Mouse (Mus musculus) naive thymus-derived CD4-positive, alpha-beta T cell, adult 2 months (primary cell): ENCODE results near the gene Cdk9.

Experiments used
- DNase-seq: peaks from one replicate; pipeline ENCODE4 v3.0.0-alpha.2; 2011; ENCODE audit warnings: low read depth

The Cdk9 gene

GRCm38 (mm10) chr2:32712934-32713817 lies at the start of gene Cdk9:
Cdk9 (minus strand) TSS chr2:32713076.
- DNase-seq: peak; percentile 97

GRCm38 (mm10) chr2:32761859-32762258 lies 49.0 kb upstream of the Cdk9 start:
- DNase-seq: no peak

GRCm38 (mm10) chr2:32761361-32761760 lies 48.5 kb upstream of the Cdk9 start:
- DNase-seq: no peak

GRCm38 (mm10) chr2:32759001-32759400 lies 46.1 kb upstream of the Cdk9 start:
- no peak for DNase-seq

DNA sequence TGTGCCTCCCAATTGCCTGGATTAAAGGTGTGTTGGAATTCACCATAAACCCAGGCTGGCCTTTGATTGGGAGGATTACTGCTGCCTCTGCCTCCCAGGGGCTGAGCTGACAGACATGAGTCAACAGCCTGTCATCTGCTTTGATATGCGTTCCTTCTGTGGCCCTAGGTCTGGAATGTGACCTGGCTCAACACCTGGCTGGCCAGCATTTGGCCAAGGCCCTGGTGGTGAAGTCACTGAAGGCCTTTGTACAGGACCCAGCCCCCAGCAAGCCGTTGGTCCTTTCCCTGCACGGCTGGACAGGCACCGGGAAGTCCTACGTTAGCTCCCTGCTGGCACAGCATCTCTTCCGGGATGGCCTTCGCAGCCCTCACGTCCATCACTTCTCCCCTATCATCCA lies 45.6 kb upstream of the Cdk9 start:
- DNase-seq: no peak

- peak; percentile 98 for DNase-seq
Measured at GRCm38 (mm10) chr2:32757056-32757845, 44.4 kb upstream of the Cdk9 start, which contains the start of gene Tor2a. Tor2a (plus strand) TSS chr2:32757234.

DNA sequence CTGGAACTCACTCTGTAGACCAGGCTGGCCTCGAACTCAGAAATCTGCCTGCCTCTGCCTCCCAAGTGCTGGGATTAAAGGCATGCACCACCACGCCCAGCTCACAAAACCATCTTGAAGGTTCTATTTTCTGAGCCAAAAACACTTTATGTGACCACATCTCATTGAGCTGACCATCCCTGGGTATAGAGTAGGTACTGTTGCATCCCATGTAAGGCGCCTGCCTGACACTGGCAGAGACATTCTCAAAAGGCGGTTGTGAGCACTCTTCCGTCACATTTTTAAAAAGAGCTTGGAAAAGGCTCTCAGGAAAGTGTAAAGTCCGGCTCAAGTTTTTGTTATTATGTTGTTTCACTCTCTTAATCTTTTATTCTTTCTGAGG lies 43.8 kb upstream of the Cdk9 start:
- DNase-seq: no peak

DNA sequence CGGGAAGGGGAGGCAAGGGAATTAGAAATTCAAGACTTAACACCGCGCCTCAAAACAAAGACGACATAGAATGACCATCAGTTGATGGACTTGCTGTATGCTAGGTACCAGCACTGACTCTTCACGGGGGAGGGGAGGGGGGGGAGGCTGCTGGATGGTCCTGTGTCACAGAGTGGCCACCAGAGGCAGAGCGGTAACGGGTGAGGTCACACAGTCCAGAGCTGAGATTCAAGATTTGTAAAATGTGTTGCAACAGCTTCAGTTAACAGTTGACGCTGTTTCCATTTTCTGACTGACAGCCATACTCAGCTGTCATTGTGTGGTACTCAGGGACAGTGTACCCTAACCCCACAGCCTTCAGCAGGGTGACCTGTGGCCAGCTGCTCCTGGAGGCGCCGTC lies 39.3 kb upstream of the Cdk9 start:
- no peak for DNase-seq

DNA sequence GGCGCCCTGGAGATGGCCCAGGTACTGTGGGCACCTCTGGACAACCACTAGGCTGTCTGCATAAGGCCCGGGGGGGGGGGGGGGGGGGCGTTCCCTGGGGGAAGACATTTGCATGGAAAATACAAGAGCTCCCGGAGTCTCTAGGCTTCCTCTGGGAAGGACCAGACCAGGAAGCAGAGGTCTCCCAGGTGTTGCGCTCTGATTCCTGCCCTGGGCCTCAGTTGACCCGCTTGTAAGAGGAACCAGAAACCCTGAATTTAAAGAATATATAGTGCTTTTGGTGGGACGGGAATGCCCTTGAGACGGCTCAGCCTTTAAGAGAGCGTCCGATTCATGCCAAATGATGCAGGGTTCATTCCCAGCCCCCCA lies 38.8 kb upstream of the Cdk9 start:
- no peak for DNase-seq

- DNase-seq: no peak
Measured at GRCm38 (mm10) chr2:32750887-32751664, 38.2 kb upstream of the Cdk9 start.

DNA sequence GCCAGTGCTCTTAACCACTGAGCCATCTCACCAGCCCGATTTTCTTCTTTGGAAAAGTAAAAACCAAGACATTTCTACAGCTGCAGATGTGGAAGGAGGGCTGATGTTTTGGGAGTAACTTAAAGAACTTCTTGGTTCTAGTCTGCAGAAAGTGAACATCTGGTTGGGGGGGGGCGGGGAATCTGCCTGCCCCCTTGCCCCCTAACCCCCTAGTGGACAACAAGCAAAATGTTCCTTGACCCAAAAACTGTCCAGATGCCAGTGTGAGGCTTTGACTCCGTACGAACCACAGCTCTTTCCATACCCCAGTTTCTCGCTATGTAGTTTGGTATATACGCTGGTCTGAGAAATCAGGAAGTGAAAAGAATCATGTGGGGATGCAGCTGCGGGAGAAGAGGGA lies 37.3 kb upstream of the Cdk9 start:
- DNase-seq: no peak

DNA sequence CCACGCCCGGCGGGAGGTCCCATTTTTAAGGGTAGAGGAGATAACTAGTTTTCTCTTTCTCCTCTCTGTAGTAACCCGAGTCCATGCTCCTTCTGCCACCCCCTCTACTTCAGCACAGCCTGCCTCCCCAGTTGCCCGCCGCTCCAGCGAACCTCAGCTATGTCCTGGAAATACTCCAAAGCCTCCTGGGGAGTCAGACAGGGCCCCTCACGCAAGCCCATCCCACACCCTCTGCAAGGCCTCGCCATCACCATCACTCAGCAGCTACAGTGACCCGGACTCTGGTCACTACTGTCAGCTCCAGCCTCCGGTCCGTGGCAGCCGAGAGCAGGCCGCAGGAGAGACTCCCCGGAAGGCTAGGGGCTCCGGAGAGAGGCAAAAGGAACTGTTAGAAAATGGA lies 36.2 kb upstream of the Cdk9 start:
- DNase-seq: no peak

GRCm38 (mm10) chr2:32744272-32744982 lies 31.6 kb upstream of the Cdk9 start:
- DNase-seq: no peak

DNA sequence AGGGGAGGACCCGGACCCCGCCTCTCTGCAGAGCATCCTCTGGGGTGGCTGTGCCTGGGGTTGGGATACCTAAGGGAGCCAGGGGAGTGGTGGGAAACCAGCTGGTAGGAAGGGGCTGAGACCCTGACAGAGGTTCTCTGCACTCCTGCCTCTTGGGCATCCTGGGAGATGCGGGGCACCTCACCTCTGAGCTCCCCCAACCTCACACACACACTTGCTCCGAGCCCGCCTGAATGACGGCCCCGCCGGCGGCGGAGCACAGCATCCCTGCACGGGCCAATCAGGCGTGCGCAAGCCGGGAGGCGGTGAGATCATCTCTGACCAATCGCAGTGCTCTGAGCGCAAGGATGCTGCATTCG lies 29.3 kb upstream of the Cdk9 start:
- DNase-seq: no peak

DNA sequence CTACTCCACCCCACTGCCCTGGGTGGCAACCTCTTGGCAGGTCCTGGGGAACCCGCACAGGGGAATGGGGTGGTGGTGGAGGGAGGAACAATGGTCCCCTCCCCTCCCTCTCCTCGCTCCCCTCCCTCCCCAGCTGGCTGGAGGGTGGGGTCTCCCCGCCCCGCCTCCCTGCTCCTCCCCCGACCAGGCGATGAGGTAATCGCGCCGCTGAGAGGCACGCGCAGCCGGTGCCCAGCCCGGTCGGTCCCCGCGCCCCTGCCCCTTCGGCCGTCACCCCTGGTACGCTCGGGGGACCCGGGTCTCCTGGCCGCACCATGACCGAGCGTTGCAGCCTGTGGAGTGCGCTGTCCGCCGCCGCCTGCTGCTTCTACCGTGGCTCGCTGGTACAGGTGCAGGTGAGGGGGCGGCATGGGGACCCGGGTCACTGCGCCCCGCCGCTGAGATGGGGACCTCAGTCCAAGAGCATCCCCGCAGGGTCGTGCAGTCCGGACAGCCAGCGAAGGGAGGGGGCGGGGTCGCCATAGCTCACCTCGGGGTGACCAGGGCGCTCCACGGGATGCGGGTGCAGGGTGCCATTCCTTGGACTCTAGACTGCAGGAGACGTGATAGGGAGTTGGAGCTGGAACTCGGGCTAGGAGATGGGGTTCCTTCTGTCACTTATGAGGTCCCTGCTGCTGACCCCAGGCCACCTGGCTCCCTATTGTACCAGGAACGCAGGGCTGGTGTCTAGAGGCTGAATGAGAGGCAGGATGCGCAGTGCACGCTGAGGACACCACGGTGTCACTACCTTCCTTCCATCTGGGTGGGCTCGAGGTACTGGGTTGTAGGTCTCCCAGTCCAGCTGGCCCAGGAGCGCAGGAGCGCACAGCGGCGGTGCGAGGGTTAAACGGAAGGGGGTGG lies 28.6 kb upstream of the Cdk9 start:
- no peak for DNase-seq

DNA sequence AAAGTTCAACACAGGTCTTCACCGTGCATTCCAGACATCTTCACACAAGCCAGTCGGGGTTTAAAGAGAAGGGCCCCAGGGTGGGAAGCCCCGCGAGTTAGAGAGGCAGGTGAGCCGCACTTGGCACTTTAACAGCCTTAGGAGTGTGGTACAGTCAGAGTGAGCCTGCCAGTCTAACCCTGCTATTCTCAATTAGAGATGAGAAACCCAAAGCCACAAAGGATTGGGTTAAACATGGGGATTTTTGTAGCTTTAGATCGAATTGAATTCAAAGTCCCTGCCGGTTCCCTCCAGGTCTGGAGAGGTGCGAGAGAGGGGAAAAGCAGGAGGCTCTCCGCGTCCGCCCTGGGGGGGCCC lies 28.0 kb upstream of the Cdk9 start, which contains the start of gene 6330409D20Rik:
Gene 6330409D20Rik (minus strand): TSS at position 101 of the 357 bp plus-strand sequence.
- no peak for DNase-seq

- no peak for DNase-seq
Measured at GRCm38 (mm10) chr2:32739311-32739710, 26.4 kb upstream of the Cdk9 start.

DNA sequence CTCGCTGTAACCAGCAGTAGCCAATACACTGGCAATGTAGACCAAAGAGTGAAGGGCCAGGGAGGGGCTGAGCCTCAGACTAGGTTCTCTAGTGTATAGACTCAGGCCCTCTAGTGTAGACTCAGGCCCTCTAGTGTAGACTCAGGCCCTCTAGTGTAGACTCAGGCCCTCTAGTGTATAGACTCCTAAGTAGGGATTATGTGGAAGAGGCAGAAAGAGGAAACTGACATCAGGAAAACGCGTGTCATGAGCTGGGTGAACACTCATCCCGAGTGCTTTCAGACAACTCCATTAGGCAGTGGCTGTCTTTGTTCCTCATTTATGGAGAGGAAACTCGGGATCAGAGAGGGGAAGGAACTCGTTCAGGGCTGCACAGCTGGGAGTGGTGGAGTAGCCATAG lies 24.1 kb upstream of the Cdk9 start:
- no peak for DNase-seq

GRCm38 (mm10) chr2:32736306-32736829 lies 23.5 kb upstream of the Cdk9 start:
- DNase-seq: no peak

DNA sequence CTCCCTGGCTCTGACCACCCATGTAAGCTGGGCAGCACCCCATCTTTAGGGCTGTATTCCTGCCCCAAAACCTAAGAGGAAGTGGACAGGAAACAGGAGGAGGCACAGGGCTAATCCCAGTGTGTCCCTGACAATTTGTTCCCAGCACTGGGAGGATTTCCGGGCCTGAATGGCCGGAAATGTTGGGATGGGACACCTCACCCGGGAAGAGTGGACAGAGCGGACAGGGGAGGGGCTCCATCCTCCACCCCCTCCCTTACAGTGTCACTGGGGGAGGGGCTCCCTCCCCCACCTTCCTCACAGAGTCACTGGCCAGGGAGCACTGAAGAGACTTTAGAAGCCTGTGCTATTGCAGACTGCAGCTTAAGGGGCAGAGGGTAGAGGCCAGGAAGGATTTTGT lies 22.1 kb upstream of the Cdk9 start:
- DNase-seq: no peak

DNA sequence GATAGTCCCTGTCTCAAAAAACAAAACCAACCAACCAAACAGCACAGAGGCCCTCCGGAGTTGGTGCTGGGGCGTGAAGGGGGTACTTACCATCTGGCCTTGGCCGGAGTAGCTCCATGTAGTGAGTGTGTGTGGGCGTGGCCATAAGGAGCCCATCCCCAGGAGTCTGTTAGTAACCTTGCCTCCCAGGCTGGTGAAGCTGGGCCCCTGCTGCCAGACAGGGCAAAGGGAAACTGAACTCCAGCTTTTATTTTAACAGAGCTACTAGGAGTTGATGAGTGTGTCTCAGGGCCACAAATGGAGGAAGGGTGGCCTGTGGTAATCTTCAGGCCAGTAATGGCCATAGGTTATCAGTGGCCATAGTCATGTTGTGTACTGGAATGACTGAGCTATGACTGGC lies 21.6 kb upstream of the Cdk9 start:
- DNase-seq: no peak
